Mouse (Mus musculus) macrophage (primary cell): ENCODE results near the gene Zcrb1. TPM values are rescaled to one million over a fixed set of nuclear protein-coding genes. Genes with fewer than 3 reads are reported as not detected.
"Not testable (repeated sequence)": the region's sequence is repeated elsewhere in the genome, so short reads cannot be mapped to it uniquely, and the experiment has no call there.

Source experiments
- H3K27ac ChIP-seq: fragments of 350-480 bp; formaldehyde crosslinking; 2 replicates; pipeline ENCODE4 v1.9.0; 2021
- H3K36me3 ChIP-seq: fragments of 350-480 bp; formaldehyde crosslinking; 2 replicates; pipeline ENCODE4 v1.9.0; 2021; ENCODE audit errors: inconsistent target
- H3K4me3 ChIP-seq: fragments of 350-480 bp; formaldehyde crosslinking; 2 replicates; pipeline ENCODE4 v1.9.0; 2021; ENCODE audit errors: inconsistent target
- H3K79me2 ChIP-seq: fragments of 350-480 bp; formaldehyde crosslinking; 2 replicates; pipeline ENCODE4 v1.9.0; 2021; ENCODE audit errors: inconsistent target
- WGBS: methylation state at CpG from one replicate; pipeline ENCODE4 v1.1.7; 2026; ENCODE audit warnings: inconsistent platforms; ENCODE audit not compliant: missing documents; 5-methylcytosine and 5-hydroxymethylcytosine counted together
- polyA plus RNA-seq: library from polyadenylated mRNA; stranded (reverse); fragments of 250-400 nt; gene quantifications from 3 replicates; pipeline ENCODE4 v1.2.4, GENCODE M21; 2018; ENCODE audit warnings: inconsistent platforms

Gene Zcrb1
- polyA plus RNA-seq, 1 experiment from 2014 or later, result 149 TPM

GRCm38 (mm10) chr15:93401446-93401845 lies 3.3 kb upstream of the Zcrb1 start:
- WGBS, result 92% methylated on average over 4 of the region's 4 CpGs
- Histone ChIP-seq H3K4me3 (no peak overlapping the region), H3K36me3 (no peaks in the 10 kb centered on the region), H3K79me2 (peaks cover 93% of the 10 kb centered on the region), H3K27ac (no peak overlapping the region)

DNA sequence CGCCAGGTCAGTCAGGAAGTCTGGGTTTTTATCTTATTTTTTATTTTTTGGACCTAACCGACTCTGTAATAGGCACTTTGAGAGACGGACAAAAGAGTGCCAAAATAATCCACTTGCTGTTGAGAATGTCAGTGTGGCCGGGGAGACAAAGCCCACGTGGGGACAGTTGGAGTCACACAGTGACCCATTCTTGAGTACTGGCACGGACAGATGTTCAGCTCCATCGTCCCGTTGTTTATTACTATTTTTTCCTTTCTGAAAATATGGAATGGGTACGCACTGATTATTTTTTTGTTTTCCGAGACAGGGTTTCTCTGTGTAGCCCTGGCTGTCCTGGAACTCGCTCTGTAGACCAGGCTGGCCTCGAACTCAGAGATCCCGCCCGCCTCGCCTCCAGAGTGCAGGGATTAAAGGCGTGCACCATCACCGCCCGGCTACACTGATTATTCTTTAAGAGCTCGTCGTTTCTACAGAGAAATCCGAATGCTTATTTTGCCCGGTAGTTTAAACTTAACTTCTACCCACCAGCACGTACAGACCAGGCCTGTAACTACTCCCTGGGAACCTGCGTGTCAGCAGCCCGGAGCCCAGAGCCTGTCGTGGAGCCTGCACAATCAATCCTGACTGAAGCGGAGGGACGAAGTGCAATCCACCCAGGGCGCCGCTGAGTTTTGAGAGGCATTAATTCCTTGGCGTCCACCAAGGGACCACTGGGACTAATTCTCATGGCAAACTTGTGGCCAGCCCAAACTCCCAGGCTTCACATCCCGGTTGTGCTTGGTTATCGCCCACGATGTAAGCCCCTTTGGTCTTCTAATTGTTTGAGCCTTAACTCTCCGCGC lies 786 bp upstream of the Zcrb1 start:
- H3K27ac ChIP-seq, result peak overlapping the region; percentile 39
- peak overlapping the region; percentile 78 for H3K4me3 ChIP-seq
- peaks cover 93% of the 10 kb centered on the region for H3K79me2 ChIP-seq
- peaks cover 5% of the 10 kb centered on the region; the same call in 1 of the 2 replicates for H3K36me3 ChIP-seq
- 17% methylated on average over 36 of the region's 36 CpGs for WGBS

GRCm38 (mm10) chr15:93397269-93397668 lies 865 bp downstream of the Zcrb1 start:
- 6% methylated on average over 11 of the region's 11 CpGs for WGBS
- Histone ChIP-seq H3K36me3 (peaks cover 5% of the 10 kb centered on the region; the same call in 1 of the 2 replicates), H3K4me3 (peak overlapping the region; percentile 83), H3K27ac (no peak overlapping the region), H3K79me2 (peaks cover 93% of the 10 kb centered on the region)

DNA sequence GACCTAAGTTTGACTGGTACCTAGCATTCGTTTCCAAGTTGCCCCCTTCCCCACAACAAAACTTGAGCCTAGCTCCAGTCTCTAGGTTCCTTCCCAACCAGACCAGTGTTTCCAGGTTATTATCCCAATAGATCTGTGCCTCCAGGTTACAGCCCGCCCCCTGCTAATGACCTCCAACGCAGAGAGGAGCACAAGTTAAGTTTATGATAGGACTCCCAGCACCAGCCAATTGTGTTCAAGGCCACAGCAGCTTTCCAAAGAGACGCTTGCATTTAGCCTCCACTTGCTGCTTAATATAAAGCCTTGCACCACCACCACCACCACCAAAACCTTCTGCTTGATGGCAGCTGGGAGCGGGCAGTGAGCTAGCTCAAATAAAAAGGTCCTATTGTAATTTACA lies 16.8 kb downstream of the Zcrb1 start:
- Histone ChIP-seq H3K36me3 (peaks cover 9% of the 10 kb centered on the region), H3K4me3 (no peak overlapping the region), H3K79me2 (no peaks in the 10 kb centered on the region), H3K27ac (no peak overlapping the region)
- 79% methylated on average over 5 of the region's 5 CpGs for WGBS

- H3K27ac ChIP-seq, result no peak overlapping the region
- WGBS, result 81% methylated on average over 3 of the region's 3 CpGs
- H3K4me3 ChIP-seq, result no peak overlapping the region
- H3K36me3 ChIP-seq, result no peaks in the 10 kb centered on the region
- H3K79me2 ChIP-seq, result no peaks in the 10 kb centered on the region
Measured at GRCm38 (mm10) chr15:93379177-93379576, 19.0 kb downstream of the Zcrb1 start.

GRCm38 (mm10) chr15:93375696-93376095 lies 22.4 kb downstream of the Zcrb1 start:
- Histone ChIP-seq H3K27ac (no peak overlapping the region), H3K79me2 (no peaks in the 10 kb centered on the region), H3K36me3 (no peaks in the 10 kb centered on the region), H3K4me3 (no peak overlapping the region)
- WGBS, result 82% methylated on average over 5 of the region's 5 CpGs

DNA sequence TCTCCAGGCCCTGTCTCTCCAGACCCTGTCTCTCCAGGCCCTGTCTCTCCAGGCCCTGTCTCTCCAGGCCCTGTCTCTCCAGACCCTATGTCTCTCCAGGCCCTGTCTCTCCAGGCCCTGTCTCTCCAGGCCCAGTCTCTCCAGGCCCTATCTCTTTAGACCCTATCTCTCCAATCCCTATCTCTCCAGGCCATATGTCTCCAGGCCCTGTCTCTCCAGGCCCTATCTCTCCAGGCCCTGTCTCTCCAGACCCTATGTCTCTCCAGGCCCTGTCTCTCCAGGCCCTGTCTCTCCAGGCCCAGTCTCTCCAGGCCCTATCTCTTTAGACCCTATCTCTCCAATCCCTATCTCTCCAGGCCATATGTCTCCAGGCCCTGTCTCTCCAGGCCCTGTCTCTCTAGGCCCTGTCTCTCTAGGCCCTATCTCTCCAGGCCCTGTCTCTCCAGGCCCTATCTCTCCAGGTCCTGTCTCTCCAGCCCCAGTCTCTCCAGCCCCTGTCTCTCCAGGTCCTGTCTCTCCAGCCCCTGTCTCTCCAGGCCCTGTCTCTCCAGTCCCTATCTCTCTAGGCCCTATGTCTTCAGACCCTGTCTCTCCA lies 25.5 kb downstream of the Zcrb1 start:
- H3K79me2 ChIP-seq, H3K4me3 ChIP-seq, H3K27ac ChIP-seq, H3K36me3 ChIP-seq: not testable (repeated sequence)

- 63% methylated on average over 1 of the region's 2 CpGs for WGBS
- Histone ChIP-seq H3K27ac (no peak overlapping the region), H3K36me3 (no peaks in the 10 kb centered on the region), H3K4me3 (no peak overlapping the region), H3K79me2 (no peaks in the 10 kb centered on the region)
Measured at GRCm38 (mm10) chr15:93371838-93372237, 26.3 kb downstream of the Zcrb1 start.

- Histone ChIP-seq H3K27ac (no peak overlapping the region), H3K36me3 (no peaks in the 10 kb centered on the region), H3K4me3 (no peak overlapping the region), H3K79me2 (no peaks in the 10 kb centered on the region)
- WGBS, result 67% methylated on average over 9 of the region's 9 CpGs
Measured at GRCm38 (mm10) chr15:93368558-93368957, 29.6 kb downstream of the Zcrb1 start.

- no peaks in the 10 kb centered on the region for H3K79me2 ChIP-seq
- H3K27ac ChIP-seq, result no peak overlapping the region
- no peaks in the 10 kb centered on the region for H3K36me3 ChIP-seq
- H3K4me3 ChIP-seq, result no peak overlapping the region
- 95% methylated on average over 6 of the region's 6 CpGs for WGBS
Measured at GRCm38 (mm10) chr15:93365561-93365960, 32.6 kb downstream of the Zcrb1 start.

GRCm38 (mm10) chr15:93358346-93359095 lies 39.6 kb downstream of the Zcrb1 start:
- 81% methylated on average over 17 of the region's 19 CpGs for WGBS
- Histone ChIP-seq H3K4me3 (no peak overlapping the region), H3K36me3 (no peaks in the 10 kb centered on the region), H3K79me2 (no peaks in the 10 kb centered on the region), H3K27ac (no peak overlapping the region)

- Histone ChIP-seq H3K79me2 (peaks cover under 1% of the 10 kb centered on the region; the same call in 1 of the 2 replicates), H3K27ac (peak overlapping the region; percentile 39), H3K4me3 (no peak overlapping the region), H3K36me3 (no peaks in the 10 kb centered on the region)
- WGBS, result 40% methylated on average over 10 of the region's 10 CpGs
Measured at GRCm38 (mm10) chr15:93340630-93341379, 57.3 kb downstream of the Zcrb1 start.

GRCm38 (mm10) chr15:93336925-93337761 lies 61.0 kb downstream of the Zcrb1 start, which contains the start of gene Yaf2:
TSS of gene Yaf2 (minus strand) at chr15:93336935.
- no peaks in the 10 kb centered on the region for H3K36me3 ChIP-seq
- peak within 1 kb of the TSS; percentile 51 for H3K4me3 ChIP-seq
- peaks cover 36% of the 10 kb centered on the region for H3K79me2 ChIP-seq
- WGBS, result under 1% methylated on average over 69 of the region's 73 CpGs
- no peak within 1 kb of the TSS; the same call in 1 of the 2 replicates for H3K27ac ChIP-seq

DNA sequence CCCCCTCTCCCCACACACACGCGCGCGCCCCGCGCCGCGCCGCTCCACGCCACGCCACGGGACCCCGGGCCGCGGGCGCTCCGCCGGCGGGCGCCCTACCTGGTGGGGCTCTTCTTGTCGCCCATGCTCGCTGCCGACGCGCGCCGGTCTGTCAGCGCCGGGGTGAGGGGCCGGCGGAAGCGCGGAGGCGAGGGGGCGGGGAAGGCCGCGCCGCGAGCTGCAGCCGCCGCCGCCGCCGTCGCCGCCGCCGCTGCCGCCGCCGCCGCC lies 61.5 kb downstream of the Zcrb1 start:
- H3K4me3 ChIP-seq, result no peak overlapping the region
- H3K27ac ChIP-seq, result no peak overlapping the region
- 2% methylated on average over 18 of the region's 52 CpGs for WGBS
- H3K79me2 ChIP-seq, result peaks cover 42% of the 10 kb centered on the region
- no peaks in the 10 kb centered on the region for H3K36me3 ChIP-seq
